Mouse (Mus musculus) testis, adult 2 months (tissue): Measurements from ENCODE around the gene Olfr420.

Experiments used
- CTCF ChIP-seq: fragments of 200-500 bp; IDR thresholded peaks from 2 replicates; pipeline ENCODE4 v1.5.1; 2012; ENCODE audit warnings: low read depth, mild to moderate bottlenecking, inconsistent platforms, low read length, moderate library complexity; ENCODE audit not compliant: control insufficient read depth, insufficient read depth, insufficient replicate concordance
- POLR2A ChIP-seq: fragments of 200-500 bp; IDR thresholded peaks from 2 replicates; pipeline ENCODE4 v1.6.1; 2012; ENCODE audit warnings: low read depth, mild to moderate bottlenecking, inconsistent platforms, low read length, moderate library complexity; ENCODE audit not compliant: control insufficient read depth

- TF ChIP-seq CTCF: no peak
- no peak for TF ChIP-seq POLR2A
Observed at GRCm38 (mm10) chr1:174157622-174158021, 2.2 kb downstream of the Olfr420 start.
